Mouse (Mus musculus): ENCODE measurements around the gene Tpd52l2.
A peak's percentile ranks its signal among the peaks of the same experiment; 100 is the strongest.

- TF ChIP-seq E2F4 (IDR thresholded peaks at IDR 0.05; ENCODE audit: insufficient read depth) (no peak), MAX (IDR thresholded peaks at IDR 0.05; ENCODE audit: low read depth) (no peak), POLR2AphosphoS2 (IDR thresholded peaks at IDR 0.05; ENCODE audit: insufficient read length, low read depth) (no peak), POLR2A (IDR thresholded peaks at IDR 0.05; ENCODE audit: insufficient read length, low read depth) (peak; percentile 45), MYOD1 (IDR thresholded peaks at IDR 0.05; ENCODE audit: control insufficient read depth in 1 of 3, insufficient read length in 2 of 3, low read depth in 2 of 3) (peak in 1 of 3 experiments; percentile 10), TCF12 (IDR thresholded peaks at IDR 0.05; ENCODE audit: insufficient read depth, poor library complexity, severe bottlenecking) (no peak), USF1 (IDR thresholded peaks at IDR 0.05; ENCODE audit: low read depth) (no peak), TCF3 (IDR thresholded peaks at IDR 0.05; ENCODE audit: insufficient read length, low read depth) (no peak), CEBPB (IDR thresholded peaks at IDR 0.05; ENCODE audit: insufficient read depth, poor library complexity, severe bottlenecking) (no peak), MYOG (IDR thresholded peaks at IDR 0.05; ENCODE audit: control insufficient read depth in 1 of 3, insufficient read depth in 1 of 3, insufficient read length in 2 of 3, low read depth in 2 of 3) (peak in 1 of 3 experiments; percentile 14), REST (IDR thresholded peaks at IDR 0.05; ENCODE audit: insufficient read depth, insufficient read length) (no peak), SRF (IDR thresholded peaks at IDR 0.05; ENCODE audit: control insufficient read depth, insufficient read length, low read depth) (no peak)
Observed at GRCm38 (mm10) chr2:181471246-181471645, 25.7 kb upstream of the Tpd52l2 start.

All from myocyte (in vitro differentiated cells).